Mouse (Mus musculus) cerebellum, adult (tissue): ENCODE measurements around the gene Emp2.

Experiments used
- ATAC-seq: cut with Nextera tagmentation; 2 replicates; pipeline ENCODE4 v1.9.2; 2017; ENCODE audit warnings: mild to moderate bottlenecking, moderate library complexity, mixed read lengths; ENCODE audit not compliant: insufficient number of reproducible peaks, low FRiP score, low TSS enrichment

Emp2 gene

DNA sequence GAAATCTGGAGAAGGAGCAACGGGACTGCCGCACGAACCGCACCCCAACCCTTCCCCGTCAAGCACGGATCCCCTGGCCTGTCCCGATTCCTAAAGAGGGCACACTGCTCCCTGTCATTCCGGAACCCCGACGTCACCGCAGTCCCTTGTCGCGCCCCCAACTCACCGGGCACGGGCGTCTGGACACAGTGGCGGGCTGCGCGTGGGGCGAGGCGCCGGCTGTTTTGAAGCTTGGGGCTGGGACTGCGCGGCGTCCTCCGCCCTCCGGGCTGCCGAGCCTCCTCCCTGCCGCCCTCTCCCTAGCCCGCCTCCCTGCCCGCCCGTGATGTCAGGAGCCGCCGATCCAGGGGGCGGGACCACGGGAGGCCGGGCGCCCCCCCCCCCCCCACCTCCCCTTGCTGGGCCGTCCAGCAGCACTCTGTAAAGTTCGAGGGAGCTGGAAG lies at the start of gene Emp2:
TSS of gene Emp2 (minus strand) at position 323 of the 443 bp plus-strand sequence.
- ATAC-seq, result no peak

DNA sequence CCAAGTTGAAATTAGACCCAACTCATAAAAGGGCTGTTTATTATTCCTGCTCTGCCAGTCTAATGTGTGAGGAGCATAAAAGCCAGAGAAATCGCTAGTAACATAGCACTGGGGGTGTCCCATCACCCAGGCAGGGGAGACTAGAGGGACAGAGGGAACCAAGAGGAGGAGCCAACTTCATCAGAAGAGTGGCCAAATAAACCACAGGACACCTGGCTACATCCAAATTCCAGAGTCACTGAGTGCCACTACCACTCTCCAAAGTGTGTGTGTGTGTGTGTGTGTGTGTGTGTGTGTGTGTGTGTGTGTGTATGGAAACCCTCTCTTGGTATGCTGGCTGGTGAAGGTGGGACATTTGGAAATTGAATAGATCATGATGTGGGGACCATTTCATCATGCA lies 49.3 kb upstream of the Emp2 start:
- ATAC-seq, result no peak

DNA sequence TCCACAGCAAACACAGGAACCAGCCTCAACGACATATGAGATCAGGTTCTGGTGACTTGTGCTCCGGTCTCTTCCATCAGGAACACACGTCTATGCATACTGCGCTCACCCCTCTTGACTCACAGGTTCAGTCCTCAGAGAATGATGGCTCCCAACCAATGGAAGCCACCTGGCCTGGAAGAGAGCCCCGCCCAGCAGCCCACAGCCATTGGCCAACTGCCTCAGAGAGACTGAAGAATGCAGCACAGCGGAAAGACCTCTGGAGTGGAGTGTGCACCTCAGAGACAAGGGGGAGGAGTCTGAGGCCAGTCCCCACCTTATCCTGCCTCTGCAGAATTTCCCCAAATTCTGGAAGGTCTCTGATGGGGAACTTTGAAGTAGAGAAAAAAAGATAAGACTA lies 45.5 kb upstream of the Emp2 start:
- no peak for ATAC-seq

DNA sequence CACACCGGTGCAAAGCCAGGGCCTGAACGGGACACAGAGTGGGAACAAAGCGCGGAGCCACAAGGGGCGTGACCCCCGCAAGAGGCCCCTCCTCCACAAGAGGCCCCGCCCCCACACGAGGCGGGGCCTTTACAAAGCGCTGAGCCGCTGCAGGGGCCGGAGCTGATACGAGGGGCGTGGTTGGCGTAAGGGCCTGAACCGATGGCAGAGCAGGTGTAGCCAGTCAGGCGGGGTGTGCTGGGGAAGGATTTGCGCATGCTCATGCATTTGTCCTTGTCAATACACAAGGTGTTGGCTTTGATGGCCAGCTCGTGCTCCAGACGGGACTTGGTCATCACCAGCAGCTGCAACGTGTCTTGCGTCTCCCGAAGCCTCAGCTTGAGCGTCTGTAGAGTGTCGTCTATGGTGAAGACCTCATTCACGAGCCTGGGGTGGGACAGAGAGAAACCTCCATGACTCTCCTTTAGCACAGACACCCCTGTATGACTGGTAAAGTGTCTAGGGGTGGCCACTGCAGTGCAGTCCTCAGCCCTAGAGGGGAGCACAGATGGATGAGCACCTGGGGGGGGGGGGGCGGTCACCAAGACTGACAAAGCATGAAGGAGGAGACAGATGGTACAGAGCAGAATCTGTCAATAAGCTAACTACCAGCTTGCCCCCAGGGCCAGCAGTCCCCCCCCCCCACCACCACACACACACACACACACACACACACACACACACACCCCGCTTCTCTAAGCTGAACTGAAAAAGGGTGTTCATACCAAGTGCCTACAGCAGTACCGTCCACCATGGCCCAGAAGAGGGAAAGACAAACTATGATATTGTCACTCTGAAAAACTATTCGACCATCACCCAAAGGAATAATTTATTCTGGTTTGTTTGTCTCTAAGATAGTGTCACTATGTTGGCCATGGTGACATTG lies 44.5 kb upstream of the Emp2 start:
- ATAC-seq, result no peak

DNA sequence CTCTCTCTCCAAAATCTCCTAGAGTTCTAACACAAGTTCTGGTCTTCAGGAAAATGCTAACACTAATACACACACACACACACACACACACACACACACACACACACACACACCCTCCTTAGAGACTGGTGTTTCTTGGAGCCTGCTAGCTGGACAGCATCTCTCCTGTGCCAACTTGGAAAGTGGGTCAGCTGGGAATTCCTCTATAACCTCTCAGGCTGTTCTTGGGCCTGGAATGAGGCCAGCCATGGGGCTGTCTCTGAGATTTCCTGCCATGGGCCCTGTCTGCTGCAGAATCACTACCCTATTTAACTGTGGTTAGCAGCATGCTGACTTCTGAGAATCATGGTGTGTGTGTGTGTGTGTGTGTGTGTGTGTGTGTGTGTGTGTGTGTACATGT lies 41.2 kb upstream of the Emp2 start:
- ATAC-seq, result 0 out of 2 replicates have a peak, but pooled peaks have one; percentile 49

DNA sequence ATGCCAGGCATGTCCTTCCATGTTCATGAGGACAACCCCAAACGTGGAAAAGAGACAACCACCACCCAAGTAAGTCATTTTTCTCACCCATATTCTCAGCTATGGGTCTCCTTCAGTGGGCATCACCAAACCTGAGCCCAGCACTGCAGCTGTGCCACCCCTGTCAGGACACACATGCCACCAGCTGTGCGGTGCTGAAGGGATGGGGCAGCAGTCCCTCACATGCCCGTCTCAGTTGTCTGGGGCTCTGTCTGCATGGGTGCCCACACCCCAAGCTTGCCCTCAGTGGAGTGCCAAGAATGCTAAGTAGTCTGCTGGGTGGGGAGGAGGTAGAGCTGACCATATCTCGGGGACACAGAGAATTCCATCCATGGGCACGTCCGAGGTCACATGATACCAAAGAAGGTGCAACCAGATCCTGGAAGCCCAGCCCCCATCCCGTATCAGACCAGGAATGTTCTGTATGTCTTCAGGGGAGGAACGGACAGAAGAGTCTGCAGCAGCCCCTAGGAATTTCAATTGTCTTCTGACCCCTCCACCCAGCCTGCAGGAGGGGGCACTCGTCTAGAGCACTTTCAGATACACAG lies 37.4 kb upstream of the Emp2 start:
- no peak for ATAC-seq

DNA sequence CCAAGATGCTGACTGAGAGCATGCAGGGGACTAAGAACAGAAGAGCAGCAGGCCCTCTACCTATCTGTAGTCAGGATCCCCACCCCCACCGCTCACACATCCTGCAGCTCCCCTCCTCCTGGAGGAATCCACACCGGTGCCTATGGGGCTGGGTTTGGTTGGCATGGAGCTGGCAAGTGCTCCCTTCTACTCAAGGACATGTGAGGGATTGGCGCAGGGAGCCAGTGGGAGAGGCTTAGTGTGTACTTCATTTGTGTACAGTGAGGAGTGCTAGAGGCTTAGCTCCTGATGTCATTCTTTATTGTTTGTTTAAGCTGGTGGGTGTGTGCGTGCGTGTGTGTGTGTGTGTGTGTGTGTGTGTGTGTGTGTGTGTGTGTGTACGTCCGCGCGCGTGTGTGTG lies 36.1 kb upstream of the Emp2 start:
- ATAC-seq, result no peak

DNA sequence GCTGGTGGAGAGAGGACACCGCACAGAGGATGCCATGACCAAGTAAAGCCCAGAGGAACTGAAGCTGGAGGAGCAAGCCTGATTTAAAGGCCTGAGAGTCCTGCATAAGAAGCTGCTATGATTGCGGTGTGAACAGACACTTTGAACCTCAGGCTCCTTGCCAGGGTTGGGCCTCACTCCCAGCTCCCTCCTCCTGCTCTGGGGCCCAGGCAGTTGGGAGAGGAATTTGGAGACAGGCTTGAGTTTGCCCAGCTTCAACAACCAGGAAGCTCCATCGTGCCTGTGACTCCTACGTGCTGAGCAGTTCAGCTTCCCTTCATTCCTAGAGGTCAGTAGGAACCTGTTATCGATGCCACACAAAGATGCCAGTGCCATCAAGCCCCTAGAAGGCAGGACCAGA lies 35.7 kb upstream of the Emp2 start:
- no peak for ATAC-seq

DNA sequence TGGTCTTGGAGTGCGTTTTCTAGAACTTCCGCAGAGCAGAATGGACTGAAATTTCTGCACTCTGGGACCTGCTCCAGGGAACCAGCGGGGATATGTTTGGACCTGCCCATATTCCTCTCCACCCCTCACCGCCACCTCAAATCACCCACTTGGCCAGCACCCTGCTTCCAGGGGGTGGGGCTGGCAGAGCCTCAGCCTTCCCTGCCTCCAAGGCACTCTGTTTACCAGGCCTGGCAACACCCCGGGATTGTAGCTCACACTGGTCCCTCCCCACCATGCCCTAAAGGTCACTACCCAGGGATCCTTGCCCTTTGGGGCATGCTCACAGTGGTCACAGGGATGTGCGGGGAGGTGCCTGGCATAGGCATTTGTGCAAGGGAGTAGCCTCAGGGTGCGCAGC lies 33.8 kb upstream of the Emp2 start:
- ATAC-seq, result no peak

DNA sequence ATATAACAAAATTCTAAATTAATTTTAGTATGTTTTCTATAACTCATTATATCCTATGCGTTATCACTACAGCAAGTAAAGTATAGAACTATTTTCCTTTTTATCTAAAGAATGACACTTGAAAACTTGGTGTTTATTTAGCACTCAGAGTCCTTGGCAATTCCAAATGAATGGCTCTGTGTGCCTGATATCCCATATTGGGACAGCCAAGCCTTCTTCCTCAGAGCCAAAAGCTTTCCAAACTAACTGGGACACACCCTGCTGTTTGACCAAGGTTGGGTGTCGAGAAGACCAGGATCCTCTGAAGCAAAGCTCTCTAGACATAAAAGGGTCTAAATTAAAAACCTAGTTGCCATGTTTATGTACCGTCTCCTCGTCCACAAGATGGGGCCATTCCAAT lies 27.3 kb upstream of the Emp2 start:
- no peak for ATAC-seq

DNA sequence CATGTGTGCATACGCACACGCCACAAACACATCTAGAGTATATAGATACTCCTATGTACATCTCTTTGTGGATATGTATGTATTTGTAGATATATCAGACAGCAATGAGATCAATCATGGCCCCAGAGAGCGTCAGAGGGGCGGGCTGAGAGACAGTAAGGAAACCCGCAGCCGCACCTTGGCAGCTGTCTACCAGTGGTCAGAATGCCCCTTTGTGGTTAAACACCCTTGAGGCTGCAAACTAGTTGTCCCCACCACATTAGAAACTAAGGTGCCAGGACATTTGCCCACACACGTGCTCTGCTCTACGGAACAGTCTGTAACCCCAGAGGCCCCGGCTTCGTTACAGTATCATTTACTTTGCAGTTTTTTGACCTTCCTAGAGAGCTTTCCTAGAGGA lies 26.2 kb upstream of the Emp2 start:
- ATAC-seq, result no peak

DNA sequence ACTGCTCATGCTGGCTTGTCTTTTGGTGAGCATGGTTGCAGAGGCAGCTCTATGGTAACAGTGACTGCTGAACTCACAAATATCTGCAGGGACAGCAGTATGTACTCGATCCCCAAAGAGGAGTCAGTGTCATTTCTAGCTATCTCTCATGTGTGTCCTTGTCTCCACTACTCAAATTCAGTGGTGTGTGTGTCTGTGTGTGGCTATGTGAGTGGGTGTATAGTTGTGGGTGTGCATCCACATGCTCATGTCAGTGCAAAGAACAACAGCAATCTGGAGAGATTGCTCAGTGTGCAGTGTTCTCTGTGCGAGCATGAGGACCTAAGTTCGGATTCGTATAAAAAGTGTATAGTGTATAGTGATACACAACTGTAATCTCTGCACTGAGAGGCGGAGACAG lies 24.8 kb upstream of the Emp2 start:
- ATAC-seq, result no peak

DNA sequence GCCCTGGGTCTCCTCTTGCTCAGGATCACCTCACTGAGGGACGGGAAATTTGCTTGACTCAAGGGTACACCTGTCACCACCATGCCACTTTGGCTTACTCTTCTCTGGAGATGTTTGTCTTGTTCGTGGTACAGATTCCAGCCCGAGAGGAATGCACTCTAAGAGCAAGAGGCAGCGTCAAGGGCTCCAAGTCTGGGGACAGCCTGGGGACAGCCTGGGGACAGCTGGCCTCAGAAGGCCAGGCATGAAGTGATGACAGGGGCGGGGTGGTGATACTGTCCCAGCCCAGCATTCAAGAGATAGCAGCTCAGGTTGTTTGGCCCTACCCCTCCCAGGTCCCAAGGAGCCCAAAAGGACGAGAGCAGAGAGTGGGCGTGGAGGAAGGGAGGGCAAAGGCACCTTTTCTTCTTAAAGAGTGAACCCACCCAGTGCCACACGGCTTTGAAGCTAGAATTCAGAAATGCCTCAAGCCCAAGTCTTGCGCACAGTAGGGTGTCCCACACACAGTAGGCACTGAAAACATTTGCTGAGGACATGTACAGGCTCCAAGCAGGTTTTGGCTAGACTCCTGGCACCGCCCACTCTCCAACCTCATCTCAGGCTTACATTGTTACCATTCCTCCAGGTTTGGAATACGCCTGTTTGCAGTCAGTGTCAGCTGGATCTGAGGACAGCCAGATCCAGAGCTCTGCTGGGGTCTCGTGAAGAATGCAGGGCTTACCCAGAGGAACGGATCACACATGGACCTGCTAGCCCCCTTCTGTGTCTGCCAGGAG lies 23.8 kb upstream of the Emp2 start:
- ATAC-seq, result no peak

DNA sequence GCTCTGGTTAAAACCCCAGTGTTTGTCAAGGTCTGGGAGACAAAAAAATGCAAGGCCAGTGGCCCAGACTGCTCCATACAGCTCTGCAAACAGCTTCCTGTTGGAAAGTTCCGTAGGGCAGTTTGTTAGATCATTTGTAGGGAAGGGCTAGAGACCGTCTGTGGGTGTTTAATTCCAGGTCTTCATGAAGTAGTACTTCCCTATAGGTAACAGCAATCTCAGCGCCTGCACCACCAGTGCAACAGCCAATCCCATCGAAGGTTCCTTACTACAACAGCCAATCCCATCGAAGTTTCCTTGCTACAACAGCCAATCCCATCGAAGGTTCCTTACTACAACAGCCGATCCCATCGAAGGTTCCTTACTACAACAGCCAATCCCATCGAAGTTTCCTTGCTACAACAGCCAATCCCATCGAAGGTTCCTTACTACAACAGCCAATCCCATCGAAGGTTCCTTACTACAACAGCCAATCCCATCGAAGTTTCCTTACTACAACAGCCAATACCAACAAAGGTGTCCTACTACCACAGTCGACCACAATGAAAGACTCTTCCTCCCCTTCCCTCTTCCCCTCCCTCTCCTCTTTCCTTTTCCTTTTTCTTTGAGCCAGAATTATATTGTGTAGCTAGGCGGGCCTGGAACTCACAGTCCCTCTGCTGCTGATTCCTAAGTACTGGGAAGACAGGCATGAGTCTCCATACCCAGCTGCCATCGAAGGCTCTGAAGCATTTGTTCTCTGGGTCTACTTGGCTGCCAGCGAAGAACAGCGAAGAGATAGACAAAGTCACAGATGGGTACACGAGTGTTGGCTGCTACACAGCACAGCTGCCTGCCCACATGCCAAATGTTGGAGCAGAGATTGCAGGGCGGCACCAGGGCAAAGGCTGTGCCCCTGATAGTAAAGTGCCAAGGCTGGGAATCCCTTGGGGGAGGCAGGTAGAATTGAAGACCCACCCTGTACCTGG lies 23.0 kb upstream of the Emp2 start:
- no peak for ATAC-seq

DNA sequence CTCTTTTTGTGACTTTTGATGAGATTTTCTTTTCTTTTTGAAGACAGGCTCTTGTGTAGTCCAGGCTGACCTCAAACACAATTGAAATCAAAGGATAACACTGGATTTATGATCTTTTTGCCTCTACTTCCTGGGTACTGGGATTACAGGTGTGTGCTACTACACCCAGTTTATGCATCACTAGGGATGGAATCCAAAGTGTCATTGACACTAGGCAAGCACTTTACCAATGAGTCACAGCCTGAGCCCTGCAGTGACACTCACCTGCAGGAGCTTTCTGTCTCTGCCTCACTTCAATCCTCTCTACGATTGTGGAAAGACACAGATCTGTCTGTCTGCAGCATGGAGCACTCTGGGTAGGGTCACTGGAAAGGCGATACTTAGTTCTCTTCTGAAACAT lies 22.2 kb upstream of the Emp2 start:
- no peak for ATAC-seq

DNA sequence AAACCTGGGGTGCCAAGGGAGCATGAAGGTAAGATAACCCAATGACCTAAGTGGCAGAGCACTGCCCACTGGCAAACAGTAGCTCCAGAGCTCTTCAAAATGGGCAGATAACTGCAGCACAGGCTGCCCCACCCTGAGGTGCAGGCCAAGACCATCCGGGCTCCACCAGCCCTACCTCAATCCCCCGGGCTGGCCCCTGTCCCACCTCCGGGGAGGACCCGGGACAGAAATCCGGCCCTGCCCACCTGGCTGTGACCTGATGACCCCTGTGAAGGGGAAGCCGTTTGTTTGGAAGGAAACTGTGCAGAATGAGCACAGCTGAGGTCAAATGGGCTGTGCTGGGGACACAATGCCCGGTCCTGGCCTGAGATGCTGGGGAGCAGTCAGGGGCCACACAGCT lies 19.0 kb upstream of the Emp2 start:
- ATAC-seq, result no peak

DNA sequence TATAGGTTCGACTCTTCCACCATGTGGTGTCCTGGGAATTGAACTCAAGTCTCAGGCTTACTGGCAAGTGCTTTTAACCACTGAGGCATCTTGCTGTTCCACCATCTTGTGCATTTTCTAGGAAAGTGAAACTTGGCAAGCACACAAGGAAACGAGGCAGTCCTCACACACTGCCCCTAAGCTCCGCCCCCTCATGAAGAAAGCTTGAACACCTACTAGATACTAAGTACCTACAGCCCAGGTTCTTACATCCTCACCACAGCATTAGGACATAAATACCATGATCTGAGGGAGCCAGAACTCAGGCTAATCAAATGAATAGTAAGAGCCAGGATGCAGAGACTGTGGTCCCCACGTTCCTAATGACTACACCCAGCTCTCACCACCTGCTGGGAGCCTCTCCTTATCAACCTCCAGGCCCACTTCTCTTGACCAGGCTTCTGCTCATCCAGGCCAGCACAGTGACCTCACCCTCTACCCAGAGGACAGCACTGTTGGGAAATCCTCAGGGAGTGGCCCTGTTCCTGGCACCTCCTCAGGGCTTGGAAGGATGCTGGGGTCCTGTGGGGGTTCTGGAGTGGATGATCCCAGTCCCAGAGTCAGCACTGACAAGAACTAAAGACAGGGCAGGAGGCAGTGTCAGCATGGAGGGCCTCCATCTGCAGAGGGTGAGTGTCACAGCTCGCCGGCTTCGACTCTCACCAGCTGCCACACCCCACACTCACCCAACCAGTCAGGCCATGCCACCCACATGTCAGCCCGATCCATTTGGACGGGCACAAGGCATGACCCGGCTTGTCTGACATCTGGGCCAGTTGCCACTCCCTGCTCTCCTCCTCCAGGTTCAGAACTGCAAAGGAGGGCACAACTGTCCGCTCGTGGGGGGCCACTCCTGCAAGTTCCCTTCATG lies 17.1 kb upstream of the Emp2 start:
- ATAC-seq, result no peak

DNA sequence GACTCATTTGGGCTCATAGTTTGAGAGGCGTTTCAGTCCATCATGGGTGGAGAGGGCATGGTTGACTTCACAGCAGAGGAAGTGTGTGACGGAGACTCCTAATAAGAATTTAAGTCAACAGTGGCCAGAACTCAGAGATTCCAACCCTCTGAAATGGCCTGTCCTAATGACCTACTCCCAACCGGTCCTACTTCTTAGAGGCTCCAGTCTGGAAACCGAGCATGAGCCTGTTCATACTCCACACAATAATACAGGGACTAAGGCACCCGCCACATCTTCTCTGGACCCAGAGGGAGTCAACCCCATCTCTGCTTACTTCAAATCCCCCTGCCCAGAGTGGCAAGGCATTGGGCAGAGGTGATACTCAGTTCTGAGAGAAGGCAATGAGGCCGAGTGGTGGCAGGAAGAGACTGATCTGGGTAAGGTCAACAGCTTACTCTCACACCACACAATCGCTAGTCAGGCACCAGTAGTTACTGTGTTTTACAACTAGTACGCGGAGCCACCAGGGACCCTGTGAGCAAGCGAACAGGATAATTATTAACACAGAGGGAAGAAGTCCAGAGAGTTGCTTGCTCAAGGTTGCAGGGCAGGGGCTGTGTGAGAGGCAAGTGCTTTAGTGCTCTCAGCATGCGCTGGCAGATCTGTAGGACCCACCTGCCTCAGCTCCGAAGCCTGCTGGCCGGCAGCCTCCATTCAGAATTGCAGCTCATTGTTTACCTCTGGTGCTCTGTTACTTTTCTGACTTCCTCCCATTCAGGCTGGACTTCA lies 14.0 kb upstream of the Emp2 start:
- no peak for ATAC-seq
